Mouse (Mus musculus): Measurements from ENCODE around the gene Exoc6b.

- no peak for TF ChIP-seq CTCF (IDR thresholded peaks at IDR 0.05; ENCODE audit: borderline replicate concordance, extremely low read depth, insufficient read depth, insufficient read length)
- no peak for TF ChIP-seq POLR2A (IDR thresholded peaks at IDR 0.05; ENCODE audit: borderline replicate concordance, extremely low read depth, insufficient read depth, insufficient read length, poor library complexity, severe bottlenecking)
These were observed 39.6 kb downstream of the Exoc6b start for GRCm38 (mm10) chr6:85029671-85030070.
